Mouse (Mus musculus) neural tube, embryonic 14.5 days (tissue): ENCODE results near the gene Dnm1. TPM values are rescaled to one million over a fixed set of nuclear protein-coding genes. Genes with fewer than 3 reads are reported as not detected.
"Not testable (repeated sequence)": the region's sequence is repeated elsewhere in the genome, so short reads cannot be mapped to it uniquely, and the experiment has no call there.

Experiments
- ATAC-seq: fragments of 200-750 bp; cut with Nextera tagmentation; 2 replicates; pipeline ENCODE4 v1.8.0; 2017; ENCODE audit warnings: low read depth, mild to moderate bottlenecking, moderate TSS enrichment, moderate library complexity
- H3K27ac ChIP-seq: fragments of 300-500 bp; sonication (generic); 2 replicates; pipeline ENCODE4 v1.5.1; 2014; ENCODE audit warnings: low read depth, mild to moderate bottlenecking, control low read depth, low read length, moderate library complexity, mixed read lengths
- H3K27me3 ChIP-seq: fragments of 300-500 bp; sonication (generic); 2 replicates; pipeline ENCODE4 v1.6.1; 2014; ENCODE audit warnings: low read length; ENCODE audit not compliant: control insufficient read depth, insufficient read depth
- H3K36me3 ChIP-seq: fragments of 300-500 bp; sonication (generic); 2 replicates; pipeline ENCODE4 v1.6.1; 2014; ENCODE audit warnings: low read length, mixed read lengths; ENCODE audit not compliant: control insufficient read depth, insufficient read depth
- H3K4me1 ChIP-seq: fragments of 300-500 bp; sonication (generic); 2 replicates; pipeline ENCODE4 v1.6.1; 2014; ENCODE audit warnings: low read length; ENCODE audit not compliant: control insufficient read depth, insufficient read depth
- H3K4me2 ChIP-seq: fragments of 300-500 bp; sonication (generic); 2 replicates; pipeline ENCODE4 v1.6.1; 2014; ENCODE audit warnings: mild to moderate bottlenecking, low read depth, low read length, control low read depth
- H3K4me3 ChIP-seq: fragments of 300-500 bp; sonication (generic); 2 replicates; pipeline ENCODE4 v1.5.1; 2014; ENCODE audit warnings: low read depth, low read length, control low read depth, mixed read lengths
- H3K9ac ChIP-seq: fragments of 300-500 bp; sonication (generic); replicated peaks from 2 replicates; pipeline ENCODE4 v1.6.1; 2014; ENCODE audit warnings: low read depth, mild to moderate bottlenecking, control low read depth, low read length, mixed read lengths
- H3K9me3 ChIP-seq: fragments of 300-500 bp; sonication (generic); 2 replicates; pipeline ENCODE4 v1.6.1; 2016; ENCODE audit warnings: low read length; ENCODE audit not compliant: control insufficient read depth
- WGBS: fragments of 180-500 bp; shearing (Covaris S2); extraction: QIAGEN DNeasy Blood & Tissue Kit; methylation state at CpG from one replicate; pipeline ENCODE4 v1.1.7; 2014; 5-methylcytosine and 5-hydroxymethylcytosine counted together
- polyA plus RNA-seq: library from polyadenylated mRNA; unstranded; fragments of >200 nt; fragmentation: Nextera tagmentation; extraction: Ambion mirVana; gene quantifications from 2 replicates; pipeline ENCODE4 v1.2.1, GENCODE M21; 2014

Dnm1 gene
- polyA plus RNA-seq, 1 experiment from 2014 or later: 146 TPM

GRCm38 (mm10) chr2:32367315-32367714 lies 14.2 kb upstream of the Dnm1 start:
- Histone ChIP-seq H3K27me3 (no peaks in the 10 kb centered on the region), H3K9me3 (no peaks in the 10 kb centered on the region), H3K9ac (no peak overlapping the region), H3K4me3 (no peak overlapping the region), H3K27ac (no peak overlapping the region), H3K36me3 (peaks cover 39% of the 10 kb centered on the region; the same call in 1 of the 2 replicates), H3K4me1 (peaks cover 11% of the 10 kb centered on the region), H3K4me2 (no peak overlapping the region)
- ATAC-seq: no peak
- over 99% methylated on average over 5 of the region's 5 CpGs for WGBS

GRCm38 (mm10) chr2:32364121-32364520 lies 11.0 kb upstream of the Dnm1 start:
- no peak for ATAC-seq
- H3K27me3 ChIP-seq: no peaks in the 10 kb centered on the region
- H3K36me3 ChIP-seq: peaks cover 13% of the 10 kb centered on the region; the same call in 1 of the 2 replicates
- no peaks in the 10 kb centered on the region for H3K9me3 ChIP-seq
- WGBS: 92% methylated on average over 8 of the region's 8 CpGs
- 0 out of 2 replicates have a peak overlapping the region, but pooled peaks have one; percentile 88 for H3K9ac ChIP-seq
- peaks cover 15% of the 10 kb centered on the region for H3K4me1 ChIP-seq
- no peak overlapping the region for H3K27ac ChIP-seq
- peak overlapping the region; percentile 79 for H3K4me3 ChIP-seq
- H3K4me2 ChIP-seq: peak overlapping the region; percentile 88

GRCm38 (mm10) chr2:32363376-32364106 lies 10.4 kb upstream of the Dnm1 start:
- peak overlapping the region; percentile 79 for H3K4me3 ChIP-seq
- peaks cover 15% of the 10 kb centered on the region for H3K4me1 ChIP-seq
- H3K4me2 ChIP-seq: peak overlapping the region; percentile 88
- H3K9me3 ChIP-seq: no peaks in the 10 kb centered on the region
- H3K36me3 ChIP-seq: peaks cover 11% of the 10 kb centered on the region; the same call in 1 of the 2 replicates
- peak overlapping the region; percentile 88 for H3K9ac ChIP-seq
- WGBS: 14% methylated on average over 17 of the region's 19 CpGs
- no peak for ATAC-seq
- H3K27me3 ChIP-seq: no peaks in the 10 kb centered on the region
- H3K27ac ChIP-seq: peak overlapping the region; percentile 78

- peak overlapping the region; percentile 88 for H3K4me2 ChIP-seq
- peaks cover 8% of the 10 kb centered on the region; the same call in 1 of the 2 replicates for H3K36me3 ChIP-seq
- ATAC-seq: peak; percentile 87
- H3K4me3 ChIP-seq: peak overlapping the region; percentile 79
- WGBS: under 1% methylated on average over 53 of the region's 53 CpGs
- peak overlapping the region; percentile 88 for H3K9ac ChIP-seq
- peaks cover 15% of the 10 kb centered on the region for H3K4me1 ChIP-seq
- H3K27ac ChIP-seq: peak overlapping the region; percentile 78
- H3K9me3 ChIP-seq: no peaks in the 10 kb centered on the region
- no peaks in the 10 kb centered on the region for H3K27me3 ChIP-seq
These were observed 9.7 kb upstream of the Dnm1 start for GRCm38 (mm10) chr2:32362817-32363340.

GRCm38 (mm10) chr2:32362274-32362673 lies 9.1 kb upstream of the Dnm1 start:
- 46% methylated on average over 5 of the region's 5 CpGs for WGBS
- peak overlapping the region; percentile 88; the same call in 1 of the 2 replicates for H3K9ac ChIP-seq
- H3K27ac ChIP-seq: peak overlapping the region; percentile 78; the same call in 1 of the 2 replicates
- ATAC-seq, H3K27me3 ChIP-seq, H3K9me3 ChIP-seq, H3K36me3 ChIP-seq: not testable (repeated sequence)
- peaks cover 15% of the 10 kb centered on the region for H3K4me1 ChIP-seq
- peak overlapping the region; percentile 79 for H3K4me3 ChIP-seq
- H3K4me2 ChIP-seq: peak overlapping the region; percentile 88

GRCm38 (mm10) chr2:32361437-32361836 lies 8.3 kb upstream of the Dnm1 start:
- peak overlapping the region; percentile 59 for H3K4me2 ChIP-seq
- WGBS: 1% methylated on average over 24 of the region's 24 CpGs
- H3K4me3 ChIP-seq: peak overlapping the region; percentile 27; the same call in 1 of the 2 replicates
- peaks cover 15% of the 10 kb centered on the region for H3K4me1 ChIP-seq
- no peaks in the 10 kb centered on the region for H3K36me3 ChIP-seq
- H3K9ac ChIP-seq: no peak overlapping the region
- no peaks in the 10 kb centered on the region for H3K27me3 ChIP-seq
- no peaks in the 10 kb centered on the region for H3K9me3 ChIP-seq
- no peak overlapping the region for H3K27ac ChIP-seq
- ATAC-seq: no peak

- Histone ChIP-seq H3K27ac (no peak overlapping the region), H3K9ac (no peak overlapping the region), H3K27me3 (no peaks in the 10 kb centered on the region), H3K9me3 (no peaks in the 10 kb centered on the region), H3K4me1 (peaks cover 15% of the 10 kb centered on the region), H3K4me3 (peak overlapping the region; percentile 27; the same call in 1 of the 2 replicates), H3K4me2 (peak overlapping the region; percentile 59), H3K36me3 (no peaks in the 10 kb centered on the region)
- ATAC-seq: no peak; the same call in 1 of the 2 replicates
- 6% methylated on average over 14 of the region's 14 CpGs for WGBS
These were observed 7.6 kb upstream of the Dnm1 start for GRCm38 (mm10) chr2:32360741-32361140.

GRCm38 (mm10) chr2:32358381-32358780 lies 5.2 kb upstream of the Dnm1 start:
- no peaks in the 10 kb centered on the region for H3K9me3 ChIP-seq
- ATAC-seq: no peak
- H3K4me2 ChIP-seq: no peak overlapping the region
- whole genome bisulfite sequencing: 68% methylated on average over 10 of the region's 10 CpGs
- H3K27me3 ChIP-seq: no peaks in the 10 kb centered on the region
- no peak overlapping the region for H3K4me3 ChIP-seq
- no peaks in the 10 kb centered on the region for H3K36me3 ChIP-seq
- no peak overlapping the region for H3K27ac ChIP-seq
- H3K4me1 ChIP-seq: peaks cover 5% of the 10 kb centered on the region; the same call in 1 of the 2 replicates
- H3K9ac ChIP-seq: no peak overlapping the region

GRCm38 (mm10) chr2:32357710-32358109 lies 4.6 kb upstream of the Dnm1 start:
- no peak overlapping the region for H3K4me2 ChIP-seq
- no peak for ATAC-seq
- peaks cover 5% of the 10 kb centered on the region; the same call in 1 of the 2 replicates for H3K4me1 ChIP-seq
- no peaks in the 10 kb centered on the region for H3K36me3 ChIP-seq
- H3K9ac ChIP-seq: no peak overlapping the region
- WGBS: 66% methylated on average over 3 of the region's 3 CpGs
- H3K4me3 ChIP-seq: no peak overlapping the region
- no peak overlapping the region for H3K27ac ChIP-seq
- H3K27me3 ChIP-seq: no peaks in the 10 kb centered on the region; the same call in 1 of the 2 replicates
- no peaks in the 10 kb centered on the region for H3K9me3 ChIP-seq
